Mouse (Mus musculus) lung, postnatal 4 days (tissue): ENCODE measurements around the gene Rnf41.
A peak's percentile ranks its signal among the peaks of the same experiment; 100 is the strongest.

Experiments used
- DNase-seq, 2 experiments: peaks; one replicate each; pipeline ENCODE4 v3.0.0; 2021

Gene Rnf41

DNA sequence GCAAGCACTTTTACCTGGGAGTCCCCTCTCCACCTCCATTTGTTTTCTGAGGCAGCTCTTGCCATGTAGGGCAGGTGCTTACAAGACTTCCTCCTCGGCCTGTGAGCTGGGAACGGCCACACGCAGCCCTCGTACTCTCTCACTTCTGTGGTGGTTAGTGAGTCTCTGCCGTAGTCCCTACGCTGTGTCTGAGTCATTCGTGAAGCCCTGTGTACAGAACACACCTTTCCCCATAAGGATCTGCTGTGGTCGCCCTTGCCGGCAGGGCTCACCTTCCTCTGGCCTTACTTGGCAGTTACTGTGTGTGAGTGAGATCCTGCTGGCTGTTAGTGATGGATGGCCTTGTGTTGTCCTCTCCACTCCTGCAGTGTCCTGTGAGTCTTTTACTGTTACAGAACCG is 23.2 kb downstream of the Rnf41 start:
- peak in 1 of 2 experiments; percentile 38 for DNase-seq

- DNase-seq: peak; percentile 37 to 45
Measured at GRCm38 (mm10) chr10:128435186-128435823, 23.8 kb downstream of the Rnf41 start.

DNA sequence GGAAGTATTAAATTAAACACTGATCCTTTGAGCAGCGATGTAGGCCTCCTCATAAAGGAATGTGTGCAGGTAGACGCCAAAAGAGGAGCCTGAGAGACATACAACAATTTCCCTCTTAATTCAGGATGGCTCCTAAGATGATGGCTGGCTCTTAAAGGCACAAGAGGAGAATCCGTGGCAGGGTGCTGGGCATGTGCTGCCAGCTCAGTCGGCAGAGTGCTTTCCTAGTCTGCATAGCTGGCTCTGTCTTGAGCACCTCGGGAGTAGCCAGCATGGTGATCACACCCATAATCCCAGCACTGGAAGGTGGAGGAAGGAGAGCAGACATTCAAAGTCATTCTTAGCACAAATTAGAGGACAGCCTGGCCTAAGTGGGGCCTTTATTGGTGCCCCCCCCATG is 24.4 kb downstream of the Rnf41 start:
- no peak for DNase-seq

DNA sequence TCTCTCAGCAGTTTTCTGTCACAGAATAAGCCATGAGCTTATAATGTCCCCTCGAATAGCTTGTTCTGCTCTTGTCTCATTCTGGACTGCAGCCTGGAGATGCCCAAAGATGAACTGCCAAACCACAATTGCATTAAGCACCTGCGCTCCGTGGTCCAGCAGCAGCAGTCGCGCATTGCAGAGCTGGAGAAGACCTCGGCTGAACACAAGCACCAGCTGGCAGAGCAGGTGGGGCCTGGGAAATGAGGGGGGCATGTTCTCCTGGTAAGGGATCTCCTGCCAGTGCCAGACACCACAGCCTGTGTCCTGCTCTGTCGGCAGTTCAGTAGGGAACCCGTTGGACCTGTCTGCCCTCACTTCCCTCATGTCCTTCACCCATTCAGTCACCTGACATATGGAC is 24.9 kb downstream of the Rnf41 start:
- no peak for DNase-seq

GRCm38 (mm10) chr10:128438675-128439279 is 27.3 kb downstream of the Rnf41 start:
- peak; percentile 50 to 52 for DNase-seq

GRCm38 (mm10) chr10:128440407-128440806 is 28.9 kb downstream of the Rnf41 start:
- DNase-seq: peak in 1 of 2 experiments; percentile 24

- DNase-seq: no peak
Measured at GRCm38 (mm10) chr10:128441324-128442119, 30.1 kb downstream of the Rnf41 start.

DNA sequence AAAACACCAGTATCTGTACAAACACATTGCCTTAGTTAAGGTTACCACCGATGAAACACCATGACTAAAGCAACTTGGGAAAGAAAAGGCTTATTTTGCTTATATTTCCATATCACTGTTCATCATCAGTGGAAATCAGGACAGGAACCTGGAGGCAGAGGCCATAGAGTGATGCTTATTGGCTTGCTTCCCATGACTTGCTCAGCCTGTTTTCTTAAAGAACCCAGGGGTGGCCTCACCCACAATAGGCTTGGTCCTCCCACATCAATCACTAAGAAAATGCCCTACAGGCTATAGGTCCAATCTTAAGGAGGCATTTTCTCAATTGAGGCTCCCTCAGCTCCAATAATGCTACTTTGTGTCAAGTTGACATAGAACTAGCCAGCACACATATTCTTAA is 31.3 kb downstream of the Rnf41 start:
- DNase-seq: no peak

DNA sequence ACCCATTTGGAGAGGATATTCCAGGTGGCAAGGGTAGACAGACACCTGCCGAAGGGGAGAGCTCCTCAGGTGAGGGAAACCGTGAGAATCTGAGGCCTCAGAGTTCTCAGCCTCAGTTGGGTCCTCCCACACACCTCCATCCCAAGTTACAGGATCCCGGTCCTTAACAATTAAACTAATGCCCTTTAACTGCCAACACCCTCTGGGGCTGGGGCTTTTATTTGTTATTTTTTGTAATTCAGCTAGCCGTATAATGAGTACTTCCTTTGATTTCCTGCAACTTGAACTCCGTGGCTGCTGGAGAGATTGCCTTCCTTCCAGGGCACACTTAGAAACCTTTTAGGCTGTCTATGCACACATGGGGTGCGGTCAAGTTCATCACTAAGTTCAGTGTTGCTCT is 32.9 kb downstream of the Rnf41 start:
- no peak for DNase-seq

DNA sequence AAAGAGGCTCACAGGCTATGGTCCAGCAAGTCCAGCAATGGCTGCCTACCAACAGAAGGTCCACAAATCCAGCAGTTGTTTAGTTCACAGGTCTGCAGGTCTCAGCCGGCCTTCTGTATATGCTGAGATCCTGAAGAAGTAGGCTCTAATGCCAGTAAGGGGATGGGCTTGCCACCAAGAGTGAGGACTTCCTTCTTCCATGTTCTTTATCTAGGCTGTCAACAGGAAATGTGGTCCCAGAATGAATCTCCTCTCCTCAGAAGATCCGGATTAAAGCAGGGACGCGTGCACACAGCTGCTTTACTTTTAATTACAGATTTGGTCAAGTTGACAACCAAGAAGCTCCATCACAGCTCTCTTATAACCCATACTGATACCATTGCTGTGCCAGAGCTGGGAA is 34.0 kb downstream of the Rnf41 start:
- no peak for DNase-seq

GRCm38 (mm10) chr10:128451014-128451413 is 39.6 kb downstream of the Rnf41 start:
- DNase-seq: no peak

DNA sequence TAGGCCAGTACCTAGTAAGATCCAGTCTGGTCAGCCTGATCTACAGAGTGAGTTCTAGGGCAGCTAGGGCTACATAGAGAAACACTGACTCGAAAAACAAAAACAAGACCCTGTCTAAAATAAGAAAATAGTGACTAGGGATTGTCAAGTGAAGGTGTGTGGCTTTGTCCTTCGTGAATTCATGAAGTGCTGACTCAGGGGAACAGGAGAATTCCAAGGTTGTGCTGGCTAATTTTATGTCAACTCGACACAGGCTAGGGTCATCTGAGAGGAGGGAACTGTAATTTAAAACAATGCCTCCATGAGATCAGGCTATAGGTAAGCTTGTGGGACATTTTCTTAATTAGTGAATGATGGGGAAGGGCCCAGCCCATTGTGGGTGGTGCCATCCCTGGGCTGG is 43.0 kb downstream of the Rnf41 start:
- no peak for DNase-seq

DNA sequence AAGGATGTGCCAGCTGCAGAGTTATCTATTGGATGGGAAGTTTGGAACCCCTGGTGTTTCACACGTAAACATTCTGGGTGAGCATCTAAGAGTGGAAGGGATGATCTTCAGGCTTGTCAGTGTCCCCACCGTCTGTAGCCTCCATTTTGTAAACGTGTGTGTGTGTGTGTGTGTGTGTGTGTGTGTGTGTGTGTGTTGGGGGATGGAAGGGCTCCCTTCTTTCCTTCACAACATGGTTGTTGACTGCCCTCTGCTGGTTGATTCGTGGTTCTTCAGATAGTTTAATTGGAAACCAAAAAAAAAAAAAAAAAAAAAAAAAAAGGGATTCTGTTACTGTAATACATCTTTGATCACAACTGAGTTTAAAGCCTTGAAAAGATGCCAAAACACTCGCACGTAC is 43.8 kb downstream of the Rnf41 start:
- DNase-seq: peak; percentile 38 to 82

GRCm38 (mm10) chr10:128457676-128458075 is 46.2 kb downstream of the Rnf41 start:
- no peak for DNase-seq

DNA sequence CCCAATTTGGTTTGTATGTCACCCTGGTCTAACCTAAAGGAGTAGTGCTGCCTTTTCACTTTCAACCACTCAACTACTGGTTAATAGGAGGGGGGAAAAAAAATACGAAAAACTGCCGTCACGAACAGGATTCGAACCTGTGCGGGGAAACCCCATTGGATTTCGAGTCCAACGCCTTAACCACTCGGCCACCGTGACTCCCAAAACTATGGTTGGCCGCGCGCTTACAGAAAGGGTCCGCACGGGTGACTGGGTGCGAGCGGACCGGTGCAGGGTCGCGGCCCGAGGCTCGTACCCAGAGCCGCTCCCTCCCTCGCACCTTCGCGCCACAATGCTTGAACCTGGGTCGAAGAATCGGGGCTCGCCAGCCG is 46.9 kb downstream of the Rnf41 start:
- peak; percentile 90 to 94 for DNase-seq

GRCm38 (mm10) chr10:128458719-128459408 is 47.4 kb downstream of the Rnf41 start, which contains the start of gene Smarcc2:
Gene Smarcc2 (plus strand): TSS chr10:128459248.
- peak; percentile 90 to 93 for DNase-seq

GRCm38 (mm10) chr10:128459409-128460269 is 48.2 kb downstream of the Rnf41 start:
- peak in 1 of 2 experiments; percentile 46 for DNase-seq

DNA sequence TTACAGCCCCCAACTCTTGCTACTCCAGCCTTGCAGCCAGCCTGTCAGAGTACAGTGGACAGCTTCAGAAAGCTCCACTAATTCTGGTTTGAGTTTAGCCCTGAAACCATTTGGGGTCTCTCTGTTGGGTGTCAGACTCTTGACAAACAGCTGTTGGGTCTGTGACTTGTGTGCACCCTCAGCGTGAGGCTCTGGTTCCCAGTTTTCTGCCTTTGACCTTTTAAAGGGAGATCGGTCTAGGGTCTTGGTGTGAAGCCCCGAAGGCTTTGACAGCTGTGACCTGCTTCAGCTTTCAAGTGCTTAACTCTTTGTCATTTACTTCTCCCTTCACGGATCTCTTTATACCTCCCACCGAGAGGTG is 48.8 kb downstream of the Rnf41 start:
- DNase-seq: no peak

- DNase-seq: no peak
Measured at GRCm38 (mm10) chr10:128474366-128474765, 62.9 kb downstream of the Rnf41 start.

- no peak for DNase-seq
Measured at GRCm38 (mm10) chr10:128486370-128486769, 74.9 kb downstream of the Rnf41 start.

GRCm38 (mm10) chr10:128487861-128488712 is 76.6 kb downstream of the Rnf41 start:
- no peak for DNase-seq
